Mouse (Mus musculus): Measurements from ENCODE around the gene Cyp24a1. TPM values are rescaled to one million over a fixed set of nuclear protein-coding genes. Genes with fewer than 3 reads are reported as not detected.

The Cyp24a1 gene
- polyA plus RNA-seq, 1 experiment from 2014 or later, result 0.14 TPM

GRCm38 (mm10) chr2:170442535-170442934, 54.4 kb downstream of the Cyp24a1 start:
- no peak overlapping the region for H3K9ac ChIP-seq (ENCODE audit: low read depth, low read length)
- H3K27ac ChIP-seq (ENCODE audit: low read depth, low read length), result no peak overlapping the region
- H3K4me2 ChIP-seq (replicated peaks; ENCODE audit: low read depth, low read length), result no peak overlapping the region
- H3K4me3 ChIP-seq (ENCODE audit: low read depth, low read length), result no peak overlapping the region
- WGBS, result 74% methylated on average over 3 of the region's 3 CpGs
- no peak for ATAC-seq (ENCODE audit: low FRiP score)
- peak; percentile 31 for DNase-seq (ENCODE audit: low spot score)
- H3K27me3 ChIP-seq (ENCODE audit: control insufficient read depth, insufficient read depth, low read length), result no peaks in the 10 kb centered on the region
- H3K9me3 ChIP-seq (ENCODE audit: control insufficient read depth, low read length), result no peaks in the 10 kb centered on the region
- H3K4me1 ChIP-seq (replicated peaks; ENCODE audit: control insufficient read depth, insufficient read depth, low read length), result no peaks in the 10 kb centered on the region
- H3K36me3 ChIP-seq (ENCODE audit: control insufficient read depth, insufficient read depth, low read length), result no peaks in the 10 kb centered on the region

- Histone ChIP-seq H3K27ac (ENCODE audit: low read depth, low read length) (no peak overlapping the region), H3K9me3 (ENCODE audit: control insufficient read depth, low read length) (no peaks in the 10 kb centered on the region), H3K4me1 (replicated peaks; ENCODE audit: control insufficient read depth, insufficient read depth, low read length) (no peaks in the 10 kb centered on the region), H3K4me2 (replicated peaks; ENCODE audit: low read depth, low read length) (no peak overlapping the region), H3K4me3 (ENCODE audit: low read depth, low read length) (no peak overlapping the region), H3K36me3 (ENCODE audit: control insufficient read depth, insufficient read depth, low read length) (no peaks in the 10 kb centered on the region), H3K9ac (ENCODE audit: low read depth, low read length) (no peak overlapping the region), H3K27me3 (ENCODE audit: control insufficient read depth, insufficient read depth, low read length) (no peaks in the 10 kb centered on the region)
- no peak for ATAC-seq (ENCODE audit: low FRiP score)
- DNase-seq (ENCODE audit: low spot score), result no peak
- WGBS, result 45% methylated on average over 13 of the region's 13 CpGs
These were observed 58.2 kb downstream of the Cyp24a1 start for GRCm38 (mm10) chr2:170438782-170439181.

- H3K27ac ChIP-seq (ENCODE audit: low read depth, low read length), result no peak overlapping the region
- H3K4me1 ChIP-seq (replicated peaks; ENCODE audit: control insufficient read depth, insufficient read depth, low read length), result no peaks in the 10 kb centered on the region
- no peaks in the 10 kb centered on the region for H3K27me3 ChIP-seq (ENCODE audit: control insufficient read depth, insufficient read depth, low read length)
- H3K4me3 ChIP-seq (ENCODE audit: low read depth, low read length), result no peak overlapping the region
- ATAC-seq (ENCODE audit: low FRiP score) (no peak), DNase-seq (ENCODE audit: low spot score) (no peak)
- WGBS, result 70% methylated on average over 4 of the region's 4 CpGs
- no peak overlapping the region for H3K4me2 ChIP-seq (replicated peaks; ENCODE audit: low read depth, low read length)
- no peaks in the 10 kb centered on the region for H3K36me3 ChIP-seq (ENCODE audit: control insufficient read depth, insufficient read depth, low read length)
- H3K9me3 ChIP-seq (ENCODE audit: control insufficient read depth, low read length), result no peaks in the 10 kb centered on the region
- no peak overlapping the region for H3K9ac ChIP-seq (ENCODE audit: low read depth, low read length)
These were observed 60.7 kb downstream of the Cyp24a1 start for GRCm38 (mm10) chr2:170436204-170436603.

Other genes with a start within 250 kb of the Cyp24a1 start
- gene Bcas1, start 69.3 kb downstream of the Cyp24a1 start, polyA plus RNA-seq (2014; fragmentation: Nextera tagmentation; extraction: Ambion mirVana), result 1.8 and 1.9 TPM in 2 replicates
- gene Pfdn4, start 717 bp downstream of the Cyp24a1 start, polyA plus RNA-seq (2014; fragmentation: Nextera tagmentation; extraction: Ambion mirVana), result 141 and 142 TPM in 2 replicates
- not detected in 2 replicates for gene 4930470P17Rik, start 104.9 kb upstream of the Cyp24a1 start, polyA plus RNA-seq (2014; fragmentation: Nextera tagmentation; extraction: Ambion mirVana)
- gene Dok5, start 234.7 kb upstream of the Cyp24a1 start, polyA plus RNA-seq (2014; fragmentation: Nextera tagmentation; extraction: Ambion mirVana), result 18.0 and 19.4 TPM in 2 replicates